Mouse (Mus musculus): ENCODE data around the gene Rbfox3. TPM values are rescaled to one million over a fixed set of nuclear protein-coding genes. Genes with fewer than 3 reads are reported as not detected.

Rbfox3 gene
- polyA plus RNA-seq, 1 experiment from 2014 or later, result 0.35 TPM

DNA sequence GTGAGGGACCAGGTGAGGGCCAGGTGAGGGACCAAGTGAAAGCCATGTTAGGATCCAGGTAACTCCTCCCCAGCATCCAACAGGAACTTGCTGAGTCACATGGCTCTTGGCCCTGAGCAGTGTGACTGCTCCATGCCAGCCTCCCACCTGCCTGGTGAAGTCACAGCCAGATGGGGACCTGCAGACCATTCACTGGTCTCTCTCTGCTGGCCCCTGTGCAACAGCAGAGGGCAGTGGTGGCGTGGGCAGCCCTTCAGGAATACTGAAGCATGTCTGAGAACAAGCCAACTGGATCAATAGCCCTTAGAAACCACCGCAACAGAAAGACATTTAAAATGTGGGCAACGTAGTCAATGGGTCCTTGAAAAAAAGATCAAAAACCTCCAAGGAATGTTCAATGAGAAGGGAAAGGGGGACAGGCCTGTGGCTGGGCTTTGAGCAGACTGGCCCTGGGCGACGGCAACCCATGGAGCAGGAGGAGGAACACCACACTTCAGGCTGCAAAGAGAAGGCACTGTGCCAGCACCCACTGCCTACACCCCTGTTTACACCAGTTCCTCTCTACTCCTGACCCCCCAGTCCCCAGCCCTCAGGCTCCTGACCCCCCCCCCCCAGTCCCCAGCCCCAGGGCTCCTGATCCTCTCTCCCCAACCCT, 36.0 kb downstream of the Rbfox3 start:
- Histone ChIP-seq H3K4me2 (ENCODE audit: low read depth, low read length) (no peak overlapping the region), H3K27ac (ENCODE audit: low read length) (no peak overlapping the region), H3K27me3 (ENCODE audit: control insufficient read depth, insufficient read depth, low read depth, low read length) (no peaks in the 10 kb centered on the region), H3K36me3 (ENCODE audit: control insufficient read depth, insufficient read depth, low read length) (no peaks in the 10 kb centered on the region), H3K9ac (ENCODE audit: low read length) (no peak overlapping the region), H3K4me1 (replicated peaks; ENCODE audit: control insufficient read depth, insufficient read depth, low read length) (no peaks in the 10 kb centered on the region), H3K4me3 (ENCODE audit: low read length) (no peak overlapping the region), H3K9me3 (ENCODE audit: control insufficient read depth, low read length) (no peaks in the 10 kb centered on the region)
- WGBS, result 47% methylated on average over 5 of the region's 5 CpGs
- no peak for ATAC-seq (ENCODE audit: low read depth)

- 31% methylated on average over 7 of the region's 7 CpGs for WGBS
- Histone ChIP-seq H3K36me3 (ENCODE audit: control insufficient read depth, insufficient read depth, low read length) (no peaks in the 10 kb centered on the region), H3K9ac (ENCODE audit: low read length) (no peak overlapping the region), H3K27ac (ENCODE audit: low read length) (no peak overlapping the region), H3K27me3 (ENCODE audit: control insufficient read depth, insufficient read depth, low read depth, low read length) (no peaks in the 10 kb centered on the region), H3K4me1 (replicated peaks; ENCODE audit: control insufficient read depth, insufficient read depth, low read length) (no peaks in the 10 kb centered on the region), H3K4me3 (ENCODE audit: low read length) (no peak overlapping the region), H3K4me2 (ENCODE audit: low read depth, low read length) (no peak overlapping the region), H3K9me3 (ENCODE audit: control insufficient read depth, low read length) (no peaks in the 10 kb centered on the region)
- no peak for ATAC-seq (ENCODE audit: low read depth)
Observed at GRCm38 (mm10) chr11:118874487-118875095, 36.8 kb downstream of the Rbfox3 start.

DNA sequence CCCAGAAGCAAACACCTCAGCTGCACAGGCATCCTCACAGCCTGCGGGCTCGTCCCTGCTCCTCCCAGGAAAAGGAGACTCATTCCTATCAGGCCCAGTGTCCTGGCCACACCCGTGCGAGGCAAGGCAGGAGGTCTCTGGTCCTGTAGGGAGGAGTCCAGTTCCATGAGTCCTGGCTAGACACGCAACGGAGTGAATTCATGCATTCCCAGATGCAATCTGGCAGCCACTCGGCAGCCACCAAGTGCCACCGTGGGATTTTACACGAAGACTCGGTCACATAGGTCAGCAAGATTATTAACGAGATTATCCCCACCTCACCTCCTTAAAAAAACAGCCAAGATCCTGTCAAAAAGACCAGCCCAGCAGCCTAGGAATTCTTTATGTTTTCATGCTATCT, 37.4 kb downstream of the Rbfox3 start:
- no peak overlapping the region for H3K27ac ChIP-seq (ENCODE audit: low read length)
- no peaks in the 10 kb centered on the region for H3K4me1 ChIP-seq (replicated peaks; ENCODE audit: control insufficient read depth, insufficient read depth, low read length)
- no peak overlapping the region for H3K4me3 ChIP-seq (ENCODE audit: low read length)
- H3K27me3 ChIP-seq (ENCODE audit: control insufficient read depth, insufficient read depth, low read depth, low read length), result no peaks in the 10 kb centered on the region
- no peak for ATAC-seq (ENCODE audit: low read depth)
- H3K9ac ChIP-seq (ENCODE audit: low read length), result no peak overlapping the region
- H3K4me2 ChIP-seq (ENCODE audit: low read depth, low read length), result no peak overlapping the region
- no peaks in the 10 kb centered on the region for H3K9me3 ChIP-seq (ENCODE audit: control insufficient read depth, low read length)
- WGBS, result 60% methylated on average over 11 of the region's 11 CpGs
- no peaks in the 10 kb centered on the region for H3K36me3 ChIP-seq (ENCODE audit: control insufficient read depth, insufficient read depth, low read length)

DNA sequence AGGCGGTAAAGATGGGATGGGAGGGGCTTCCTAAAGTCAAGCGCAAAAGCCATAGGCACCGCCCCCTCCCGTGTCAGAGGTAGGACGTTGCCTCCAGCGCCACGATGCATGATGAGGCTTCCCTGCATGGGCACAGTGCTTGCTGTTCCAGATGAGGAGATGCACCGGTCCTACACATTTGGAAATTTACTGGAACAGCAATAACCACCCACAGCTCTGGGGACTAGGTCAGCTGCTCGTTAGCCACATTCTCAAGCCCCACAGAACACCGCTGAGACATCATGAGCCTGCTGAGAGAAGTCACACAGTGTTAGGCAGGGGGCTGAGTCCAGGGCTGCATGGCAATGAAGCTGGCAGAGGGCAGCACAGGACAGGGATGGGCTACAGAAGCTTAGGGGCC, 39.9 kb downstream of the Rbfox3 start:
- H3K4me2 ChIP-seq (ENCODE audit: low read depth, low read length), result no peak overlapping the region
- H3K27ac ChIP-seq (ENCODE audit: low read length), result no peak overlapping the region
- 76% methylated on average over 10 of the region's 10 CpGs for WGBS
- no peaks in the 10 kb centered on the region for H3K4me1 ChIP-seq (replicated peaks; ENCODE audit: control insufficient read depth, insufficient read depth, low read length)
- no peaks in the 10 kb centered on the region for H3K9me3 ChIP-seq (ENCODE audit: control insufficient read depth, low read length)
- H3K4me3 ChIP-seq (ENCODE audit: low read length), result no peak overlapping the region
- H3K9ac ChIP-seq (ENCODE audit: low read length), result no peak overlapping the region
- ATAC-seq (ENCODE audit: low read depth), result no peak
- no peaks in the 10 kb centered on the region for H3K27me3 ChIP-seq (ENCODE audit: control insufficient read depth, insufficient read depth, low read depth, low read length)
- no peaks in the 10 kb centered on the region for H3K36me3 ChIP-seq (ENCODE audit: control insufficient read depth, insufficient read depth, low read length)

GRCm38 (mm10) chr11:118863360-118863759, 48.0 kb downstream of the Rbfox3 start:
- Histone ChIP-seq H3K9me3 (ENCODE audit: control insufficient read depth, low read length) (no peaks in the 10 kb centered on the region), H3K4me1 (replicated peaks; ENCODE audit: control insufficient read depth, insufficient read depth, low read length) (no peaks in the 10 kb centered on the region)

GRCm38 (mm10) chr11:118861801-118862431, 49.5 kb downstream of the Rbfox3 start:
- no peaks in the 10 kb centered on the region for H3K36me3 ChIP-seq (ENCODE audit: control insufficient read depth, insufficient read depth, low read length)
- H3K27ac ChIP-seq (ENCODE audit: low read length), result no peak overlapping the region
- no peak for ATAC-seq (ENCODE audit: low read depth)
- H3K9me3 ChIP-seq (ENCODE audit: control insufficient read depth, low read length), result no peaks in the 10 kb centered on the region
- 82% methylated on average over 15 of the region's 15 CpGs for WGBS
- H3K4me2 ChIP-seq (ENCODE audit: low read depth, low read length), result no peak overlapping the region
- H3K4me3 ChIP-seq (ENCODE audit: low read length), result no peak overlapping the region
- no peaks in the 10 kb centered on the region for H3K4me1 ChIP-seq (replicated peaks; ENCODE audit: control insufficient read depth, insufficient read depth, low read length)
- H3K27me3 ChIP-seq (ENCODE audit: control insufficient read depth, insufficient read depth, low read depth, low read length), result no peaks in the 10 kb centered on the region
- no peak overlapping the region for H3K9ac ChIP-seq (ENCODE audit: low read length)

More at GRCm38 (mm10) chr11:118863360-118863759, 48.0 kb downstream of the Rbfox3 start:
- Histone ChIP-seq H3K4me3 (ENCODE audit: low read length) (no peak overlapping the region), H3K27ac (ENCODE audit: low read length) (no peak overlapping the region), H3K27me3 (ENCODE audit: control insufficient read depth, insufficient read depth, low read depth, low read length) (no peaks in the 10 kb centered on the region), H3K4me2 (ENCODE audit: low read depth, low read length) (no peak overlapping the region), H3K36me3 (ENCODE audit: control insufficient read depth, insufficient read depth, low read length) (no peaks in the 10 kb centered on the region), H3K9ac (ENCODE audit: low read length) (no peak overlapping the region)
- 69% methylated on average over 3 of the region's 3 CpGs for WGBS
- no peak for ATAC-seq (ENCODE audit: low read depth)

GRCm38 (mm10) chr11:118861246-118861645, 50.2 kb downstream of the Rbfox3 start:
- Histone ChIP-seq H3K27me3 (ENCODE audit: control insufficient read depth, insufficient read depth, low read depth, low read length) (no peaks in the 10 kb centered on the region), H3K36me3 (ENCODE audit: control insufficient read depth, insufficient read depth, low read length) (no peaks in the 10 kb centered on the region), H3K9me3 (ENCODE audit: control insufficient read depth, low read length) (no peaks in the 10 kb centered on the region), H3K4me1 (replicated peaks; ENCODE audit: control insufficient read depth, insufficient read depth, low read length) (no peaks in the 10 kb centered on the region), H3K4me2 (ENCODE audit: low read depth, low read length) (no peak overlapping the region), H3K9ac (ENCODE audit: low read length) (no peak overlapping the region), H3K4me3 (ENCODE audit: low read length) (no peak overlapping the region), H3K27ac (ENCODE audit: low read length) (no peak overlapping the region)
- ATAC-seq (ENCODE audit: low read depth), result no peak
- 78% methylated on average over 6 of the region's 6 CpGs for WGBS

DNA sequence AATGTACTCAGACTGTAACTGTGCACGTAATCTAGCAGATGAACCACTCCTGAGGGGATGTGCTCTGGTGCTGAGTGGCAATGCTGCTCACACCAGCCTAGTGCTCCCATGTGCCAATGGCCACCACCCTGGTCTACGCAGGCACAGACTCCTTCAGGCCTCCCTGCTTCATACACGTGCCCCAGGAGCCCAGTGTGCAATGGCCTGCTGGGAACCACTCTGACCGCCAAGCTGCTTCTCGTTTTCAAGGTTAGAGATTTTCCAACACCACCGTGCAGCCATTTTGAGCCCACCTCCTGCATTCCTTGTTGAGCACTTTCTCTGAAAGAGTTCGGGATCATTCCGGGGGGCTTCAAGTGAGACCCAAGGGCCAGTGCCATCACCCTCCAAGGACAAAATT, 50.6 kb downstream of the Rbfox3 start:
- Histone ChIP-seq H3K9me3 (ENCODE audit: control insufficient read depth, low read length) (no peaks in the 10 kb centered on the region), H3K9ac (ENCODE audit: low read length) (no peak overlapping the region), H3K4me2 (ENCODE audit: low read depth, low read length) (no peak overlapping the region), H3K27me3 (ENCODE audit: control insufficient read depth, insufficient read depth, low read depth, low read length) (no peaks in the 10 kb centered on the region), H3K36me3 (ENCODE audit: control insufficient read depth, insufficient read depth, low read length) (no peaks in the 10 kb centered on the region), H3K27ac (ENCODE audit: low read length) (no peak overlapping the region), H3K4me3 (ENCODE audit: low read length) (no peak overlapping the region), H3K4me1 (replicated peaks; ENCODE audit: control insufficient read depth, insufficient read depth, low read length) (no peaks in the 10 kb centered on the region)
- WGBS, result 79% methylated on average over 8 of the region's 8 CpGs
- ATAC-seq (ENCODE audit: low read depth), result no peak

- no peak overlapping the region for H3K9ac ChIP-seq (ENCODE audit: low read length)
- no peak overlapping the region for H3K4me3 ChIP-seq (ENCODE audit: low read length)
- H3K9me3 ChIP-seq (ENCODE audit: control insufficient read depth, low read length), result no peaks in the 10 kb centered on the region
- no peaks in the 10 kb centered on the region for H3K4me1 ChIP-seq (replicated peaks; ENCODE audit: control insufficient read depth, insufficient read depth, low read length)
- H3K27me3 ChIP-seq (ENCODE audit: control insufficient read depth, insufficient read depth, low read depth, low read length), result no peaks in the 10 kb centered on the region
- no peaks in the 10 kb centered on the region for H3K36me3 ChIP-seq (ENCODE audit: control insufficient read depth, insufficient read depth, low read length)
- WGBS, result 67% methylated on average over 5 of the region's 5 CpGs
- ATAC-seq (ENCODE audit: low read depth), result no peak
- no peak overlapping the region for H3K4me2 ChIP-seq (ENCODE audit: low read depth, low read length)
- no peak overlapping the region for H3K27ac ChIP-seq (ENCODE audit: low read length)
Observed at GRCm38 (mm10) chr11:118859839-118860238, 51.6 kb downstream of the Rbfox3 start.

All from lung, embryonic 16.5 days (tissue).